Mouse (Mus musculus) heart, embryonic 15.5 days (tissue): ENCODE data around the gene Rps6kl1. TPM values are rescaled to one million over a fixed set of nuclear protein-coding genes. Genes with fewer than 3 reads are reported as not detected.
A peak's percentile ranks its signal among the peaks of the same experiment; 100 is the strongest.

Source experiments
- ATAC-seq: fragments of 200-750 bp; cut with Nextera tagmentation; replicated peaks from 2 replicates; pipeline ENCODE4 v1.8.0; 2017; ENCODE audit warnings: low read depth, moderate TSS enrichment; ENCODE audit not compliant: insufficient number of reproducible peaks, insufficient read depth, low FRiP score
- H3K27ac ChIP-seq: fragments of 300-500 bp; sonication (generic); 2 replicates; pipeline ENCODE4 v1.5.1; 2015; ENCODE audit warnings: mild to moderate bottlenecking, inconsistent platforms
- H3K27me3 ChIP-seq: fragments of 300-500 bp; sonication (generic); 2 replicates; pipeline ENCODE4 v1.6.1; 2015; ENCODE audit warnings: inconsistent platforms
- H3K36me3 ChIP-seq: fragments of 300-500 bp; sonication (generic); 2 replicates; pipeline ENCODE4 v1.6.1; 2015; ENCODE audit warnings: mild to moderate bottlenecking, inconsistent platforms
- H3K4me1 ChIP-seq: fragments of 300-500 bp; sonication (generic); replicated peaks from 2 replicates; pipeline ENCODE4 v1.6.1; 2015; ENCODE audit warnings: inconsistent platforms
- H3K4me2 ChIP-seq: fragments of 300-500 bp; sonication (generic); 2 replicates; pipeline ENCODE4 v1.6.1; 2015; ENCODE audit warnings: inconsistent platforms, mild to moderate bottlenecking, moderate library complexity
- H3K4me3 ChIP-seq: fragments of 300-500 bp; sonication (generic); 2 replicates; pipeline ENCODE4 v1.5.1; 2015; ENCODE audit warnings: mild to moderate bottlenecking, inconsistent platforms
- H3K9ac ChIP-seq: fragments of 300-500 bp; sonication (generic); 2 replicates; pipeline ENCODE4 v1.6.1; 2015; ENCODE audit warnings: mild to moderate bottlenecking, inconsistent platforms
- H3K9me3 ChIP-seq: fragments of 300-500 bp; sonication (generic); replicated peaks from 2 replicates; pipeline ENCODE4 v1.6.1; 2016; ENCODE audit warnings: inconsistent platforms
- WGBS: fragments of 180-500 bp; shearing (Covaris S2); methylation state at CpG from one replicate; pipeline ENCODE4 v1.1.7; 2015; ENCODE audit warnings: mixed read lengths; 5-methylcytosine and 5-hydroxymethylcytosine counted together
- polyA plus RNA-seq: library from polyadenylated mRNA; unstranded; fragments of >200 nt; fragmentation: Nextera tagmentation; extraction: Ambion mirVana; gene quantifications from 2 replicates; pipeline ENCODE4 v1.2.1, GENCODE M21; 2015

Rps6kl1 gene
- polyA plus RNA-seq, 1 experiment from 2014 or later, result 0.87 TPM

- no peak for ATAC-seq
- Histone ChIP-seq H3K27me3 (no peaks in the 10 kb centered on the region), H3K4me3 (no peak overlapping the region), H3K36me3 (peaks cover 29% of the 10 kb centered on the region), H3K9ac (no peak overlapping the region), H3K4me2 (no peak overlapping the region), H3K9me3 (no peaks in the 10 kb centered on the region), H3K4me1 (peaks cover 27% of the 10 kb centered on the region), H3K27ac (no peak overlapping the region)
- WGBS, result 71% methylated on average over 7 of the region's 7 CpGs
Observed at GRCm38 (mm10) chr12:85115678-85116077, 35.4 kb downstream of the Rps6kl1 start.

DNA sequence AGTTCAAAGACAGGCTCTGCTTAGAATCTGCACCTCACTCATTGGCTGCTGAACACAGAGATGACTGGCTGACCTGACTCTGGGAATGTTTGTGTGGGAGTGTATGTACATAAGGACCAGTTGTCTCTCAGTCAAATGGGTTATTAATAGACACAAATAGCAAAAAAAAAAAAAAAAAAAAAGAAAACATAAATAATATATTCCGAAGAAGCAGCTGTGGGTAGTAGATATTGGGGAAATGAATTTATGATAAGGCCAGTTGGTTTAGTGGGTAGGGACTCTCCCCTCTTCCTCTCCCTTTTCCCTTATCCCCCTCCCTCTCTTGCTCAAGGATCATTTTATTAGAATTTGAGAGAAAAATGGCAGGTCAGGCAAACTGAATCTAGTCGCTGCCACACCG, 37.1 kb downstream of the Rps6kl1 start:
- no peak for ATAC-seq
- Histone ChIP-seq H3K27me3 (no peaks in the 10 kb centered on the region), H3K36me3 (peaks cover 11% of the 10 kb centered on the region), H3K9me3 (no peaks in the 10 kb centered on the region), H3K4me1 (peaks cover 34% of the 10 kb centered on the region), H3K27ac (peak overlapping the region; percentile 25; the same call in 1 of the 2 replicates), H3K9ac (no peak overlapping the region), H3K4me3 (no peak overlapping the region), H3K4me2 (no peak overlapping the region)
- WGBS, result 83% methylated on average over 3 of the region's 3 CpGs

DNA sequence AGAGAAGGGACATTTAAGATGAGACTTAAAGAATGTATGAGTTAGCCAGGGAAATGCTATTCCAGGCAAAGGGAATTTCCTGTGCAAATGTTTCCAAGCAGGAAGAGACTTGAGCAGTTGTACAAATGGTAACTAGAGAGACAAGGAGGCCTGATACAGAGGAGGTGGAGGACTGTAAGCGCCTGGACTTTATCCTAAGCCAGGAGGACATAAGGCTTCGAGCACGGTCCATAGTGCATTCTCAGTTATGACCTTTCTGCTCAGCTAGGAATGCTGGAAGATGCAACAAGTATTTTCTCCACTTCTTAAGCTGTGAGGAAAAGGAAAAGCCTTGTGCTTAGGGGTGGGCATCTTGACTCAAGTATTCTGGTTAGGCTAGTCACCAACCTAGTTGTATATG, 37.7 kb downstream of the Rps6kl1 start:
- H3K36me3 ChIP-seq, result 0 out of 2 replicates have a peak, but pooled peaks cover 6% of the 10 kb centered on the region
- no peak for ATAC-seq
- no peak overlapping the region for H3K9ac ChIP-seq
- no peak overlapping the region for H3K4me3 ChIP-seq
- H3K27me3 ChIP-seq, result no peaks in the 10 kb centered on the region
- 80% methylated on average over 3 of the region's 3 CpGs for WGBS
- no peaks in the 10 kb centered on the region for H3K9me3 ChIP-seq
- peak overlapping the region; percentile 25 for H3K27ac ChIP-seq
- peaks cover 34% of the 10 kb centered on the region for H3K4me1 ChIP-seq
- peak overlapping the region; percentile 82; the same call in 1 of the 2 replicates for H3K4me2 ChIP-seq

DNA sequence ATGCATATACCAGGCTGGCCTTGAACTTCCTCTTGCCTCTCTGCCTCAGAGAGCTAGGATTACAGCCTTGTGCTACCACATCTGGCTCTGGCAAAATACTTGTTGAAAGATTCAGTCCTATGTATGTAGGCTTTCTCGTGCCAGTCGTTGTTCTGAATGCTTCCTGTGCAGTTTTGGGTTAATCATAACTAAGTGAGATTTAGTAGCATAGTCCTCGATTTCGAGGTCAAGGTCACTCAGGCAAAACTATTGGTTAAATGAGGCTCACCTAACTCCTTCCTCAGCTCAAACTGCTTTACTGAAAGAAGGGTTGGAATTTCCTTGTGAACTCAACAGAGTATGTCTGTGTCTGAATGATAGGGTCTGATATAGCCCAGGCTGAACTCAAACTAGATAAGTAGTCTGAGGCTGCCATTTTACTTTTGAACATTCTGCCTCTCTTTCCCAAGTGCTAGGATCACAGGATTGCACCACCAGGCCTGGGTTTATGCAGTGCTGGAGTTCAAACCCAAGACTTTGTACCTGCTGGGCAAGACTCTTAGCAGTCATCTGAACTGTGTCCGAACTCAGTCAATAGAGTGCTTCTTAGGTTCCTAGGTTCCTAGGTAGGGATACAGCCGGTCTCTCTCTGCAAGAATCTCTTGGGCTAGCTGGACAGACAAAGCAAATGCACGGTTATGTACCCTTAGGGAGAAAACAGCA, 38.4 kb downstream of the Rps6kl1 start:
- H3K36me3 ChIP-seq, result 0 out of 2 replicates have a peak, but pooled peaks cover 3% of the 10 kb centered on the region
- no peaks in the 10 kb centered on the region for H3K9me3 ChIP-seq
- 81% methylated on average over 7 of the region's 7 CpGs for WGBS
- H3K4me1 ChIP-seq, result peaks cover 34% of the 10 kb centered on the region
- no peak for ATAC-seq
- H3K27me3 ChIP-seq, result no peaks in the 10 kb centered on the region
- peak overlapping the region; percentile 96 for H3K4me3 ChIP-seq
- peak overlapping the region; percentile 82 for H3K4me2 ChIP-seq
- peak overlapping the region; percentile 25; the same call in 1 of the 2 replicates for H3K27ac ChIP-seq
- peak overlapping the region; percentile 6; the same call in 1 of the 2 replicates for H3K9ac ChIP-seq

DNA sequence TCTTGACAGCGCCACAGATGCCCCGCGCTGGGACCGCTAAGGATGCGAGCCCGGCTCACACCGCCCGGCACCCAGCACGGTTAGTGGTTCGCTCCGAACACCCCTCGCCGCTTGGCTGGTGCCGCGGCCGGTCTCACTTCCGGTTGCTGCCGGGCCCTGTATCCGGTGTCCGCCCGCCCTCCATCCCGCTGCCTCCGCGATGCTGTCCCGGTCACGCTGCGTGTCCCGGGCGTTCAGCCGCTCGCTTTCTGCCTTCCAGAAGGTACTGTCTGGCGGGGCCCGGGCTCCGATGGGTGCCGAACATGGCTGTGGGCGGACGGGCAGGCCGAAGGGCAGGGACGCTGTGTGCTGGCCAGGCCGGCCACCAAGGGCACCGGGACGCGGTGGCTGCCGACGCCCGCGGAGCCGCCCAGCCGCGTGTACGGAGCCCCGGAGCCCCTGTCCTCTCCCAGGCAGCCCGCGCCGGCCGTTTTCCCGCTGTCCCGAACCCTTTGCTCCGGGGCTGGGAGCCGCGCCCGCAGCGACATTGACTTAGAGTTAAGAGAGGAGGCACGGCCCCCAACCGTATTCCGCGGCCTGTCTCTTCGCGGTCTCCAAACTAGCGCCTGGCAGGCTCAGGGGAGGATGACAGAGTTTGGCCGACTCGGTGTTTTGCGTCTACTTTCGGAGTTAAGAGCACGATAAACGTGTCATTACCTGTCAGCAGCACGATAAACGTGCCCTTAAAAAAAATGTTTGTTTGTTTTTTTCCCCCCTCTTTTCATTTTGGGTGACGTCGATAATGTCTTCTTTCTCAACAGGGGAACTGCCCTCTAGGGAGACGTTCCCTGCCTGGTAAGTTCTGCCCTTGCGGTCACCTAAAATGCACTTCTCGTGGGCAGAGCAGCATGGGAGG, 40.1 kb downstream of the Rps6kl1 start, which contains the start of the genes Prox2 and Dlst:
Gene Prox2, minus strand, starts transcription at position 62 of the 895 bp plus-strand sequence.
Gene Dlst, plus strand, starts transcription at position 136 of the 895 bp plus-strand sequence.
- Histone ChIP-seq H3K4me3 (peak within 1 kb of the TSS; percentile 96), H3K27me3 (no peaks in the 10 kb centered on the region), H3K9ac (peak within 1 kb of the TSS; percentile 99), H3K4me2 (peak within 1 kb of the TSS; percentile 82), H3K36me3 (0 out of 2 replicates have a peak, but pooled peaks cover 3% of the 10 kb centered on the region), H3K9me3 (no peaks in the 10 kb centered on the region), H3K4me1 (peaks cover 42% of the 10 kb centered on the region), H3K27ac (peak within 1 kb of the TSS; percentile 95)
- under 1% methylated on average over 82 of the region's 83 CpGs for WGBS
- peak; percentile 92 for ATAC-seq

DNA sequence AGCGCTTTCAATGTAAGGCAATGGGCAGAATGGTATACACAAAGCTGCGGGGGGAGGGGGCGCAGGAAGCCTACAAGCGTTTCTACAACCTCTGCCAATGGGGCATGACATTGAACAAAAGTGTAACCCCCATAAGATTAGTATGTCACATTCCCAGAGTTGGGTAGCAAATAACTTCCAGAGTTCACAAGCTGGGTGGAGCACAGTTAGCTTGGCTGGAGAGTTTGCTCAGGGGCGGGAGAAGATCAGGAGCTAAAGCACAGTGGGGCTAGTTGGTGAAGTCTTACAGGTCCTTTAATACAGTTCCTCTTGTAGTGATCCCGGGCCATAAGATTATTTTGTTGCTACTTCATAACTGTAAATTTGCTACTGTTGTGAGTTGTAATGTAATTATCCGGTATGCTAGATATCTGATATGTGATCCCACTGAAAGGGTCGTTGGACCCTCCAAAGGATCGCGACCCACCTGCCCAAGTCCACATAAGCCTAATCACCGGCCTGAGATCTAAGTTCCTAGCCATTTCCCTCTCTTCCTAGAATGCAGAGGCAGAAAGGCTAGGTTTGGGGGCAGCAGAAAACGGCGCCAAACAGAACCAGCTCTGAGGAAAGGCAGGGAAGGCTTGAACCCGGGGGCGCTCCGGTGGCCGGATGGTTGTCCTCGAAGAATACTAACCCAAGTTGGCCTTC, 40.9 kb downstream of the Rps6kl1 start:
- ATAC-seq, result no peak
- WGBS, result 14% methylated on average over 18 of the region's 18 CpGs

GRCm38 (mm10) chr12:85109426-85109825, 41.6 kb downstream of the Rps6kl1 start:
- Histone ChIP-seq H3K9ac (no peak overlapping the region), H3K4me3 (no peak overlapping the region), H3K27ac (no peak overlapping the region; the same call in 1 of the 2 replicates), H3K4me2 (no peak overlapping the region; the same call in 1 of the 2 replicates), H3K36me3 (no peaks in the 10 kb centered on the region), H3K4me1 (peaks cover 42% of the 10 kb centered on the region), H3K27me3 (no peaks in the 10 kb centered on the region), H3K9me3 (no peaks in the 10 kb centered on the region)
- 68% methylated on average over 4 of the region's 4 CpGs for WGBS
- ATAC-seq, result no peak

More for the DNA sequence above, 40.9 kb downstream of the Rps6kl1 start:
- Histone ChIP-seq H3K4me2 (peak overlapping the region; percentile 82), H3K9ac (peak overlapping the region; percentile 99), H3K27me3 (no peaks in the 10 kb centered on the region), H3K9me3 (no peaks in the 10 kb centered on the region), H3K36me3 (no peaks in the 10 kb centered on the region), H3K4me3 (peak overlapping the region; percentile 96), H3K4me1 (peaks cover 42% of the 10 kb centered on the region), H3K27ac (peak overlapping the region; percentile 95)

GRCm38 (mm10) chr12:85108643-85109042, 42.4 kb downstream of the Rps6kl1 start:
- H3K4me1 ChIP-seq, result peaks cover 38% of the 10 kb centered on the region
- H3K4me3 ChIP-seq, result no peak overlapping the region
- no peak overlapping the region for H3K27ac ChIP-seq
- 67% methylated on average over 3 of the region's 3 CpGs for WGBS
- no peaks in the 10 kb centered on the region for H3K9me3 ChIP-seq
- no peak for ATAC-seq
- H3K9ac ChIP-seq, result no peak overlapping the region
- no peaks in the 10 kb centered on the region for H3K27me3 ChIP-seq
- no peak overlapping the region for H3K4me2 ChIP-seq
- H3K36me3 ChIP-seq, result no peaks in the 10 kb centered on the region

GRCm38 (mm10) chr12:85106292-85106691, 44.8 kb downstream of the Rps6kl1 start:
- H3K4me2 ChIP-seq, result peak overlapping the region; percentile 48
- WGBS, result 6% methylated on average over 8 of the region's 8 CpGs
- 0 out of 2 replicates have a peak overlapping the region, but pooled peaks have one; percentile 7 for H3K4me3 ChIP-seq
- no peak overlapping the region for H3K9ac ChIP-seq
- H3K9me3 ChIP-seq, result no peaks in the 10 kb centered on the region
- H3K36me3 ChIP-seq, result no peaks in the 10 kb centered on the region
- no peaks in the 10 kb centered on the region for H3K27me3 ChIP-seq
- H3K4me1 ChIP-seq, result peaks cover 16% of the 10 kb centered on the region
- no peak overlapping the region for H3K27ac ChIP-seq
- no peak for ATAC-seq

DNA sequence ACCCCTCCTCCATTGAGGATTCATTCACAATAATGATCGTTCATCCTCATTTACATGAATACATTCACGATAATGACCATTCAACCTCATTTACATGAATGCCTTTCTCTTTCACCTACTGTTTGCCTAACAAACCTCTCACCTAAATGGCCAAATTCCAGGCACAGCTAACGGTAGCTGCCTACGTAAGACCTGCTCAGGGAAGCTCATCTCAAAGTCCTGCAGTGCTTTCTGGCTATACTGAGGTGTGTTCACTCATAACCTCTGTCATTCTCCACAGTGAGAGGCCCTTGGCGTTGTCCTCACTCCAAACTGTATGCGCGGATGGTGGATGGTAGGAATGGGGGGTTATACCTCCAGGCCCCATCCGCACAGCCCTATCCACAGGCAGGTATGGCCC, 46.3 kb downstream of the Rps6kl1 start:
- peaks cover 12% of the 10 kb centered on the region for H3K4me1 ChIP-seq
- no peak overlapping the region for H3K27ac ChIP-seq
- H3K9me3 ChIP-seq, result no peaks in the 10 kb centered on the region
- H3K9ac ChIP-seq, result no peak overlapping the region
- WGBS, result 85% methylated on average over 8 of the region's 8 CpGs
- H3K4me2 ChIP-seq, result no peak overlapping the region
- no peak for ATAC-seq
- no peaks in the 10 kb centered on the region for H3K36me3 ChIP-seq
- no peak overlapping the region for H3K4me3 ChIP-seq
- H3K27me3 ChIP-seq, result no peaks in the 10 kb centered on the region

GRCm38 (mm10) chr12:85103096-85103495, 48.0 kb downstream of the Rps6kl1 start:
- 79% methylated on average over 8 of the region's 8 CpGs for WGBS
- ATAC-seq, result no peak

More at GRCm38 (mm10) chr12:85103096-85103495, 48.0 kb downstream of the Rps6kl1 start:
- H3K9me3 ChIP-seq, result no peaks in the 10 kb centered on the region
- no peak overlapping the region for H3K4me2 ChIP-seq
- H3K36me3 ChIP-seq, result no peaks in the 10 kb centered on the region
- no peak overlapping the region for H3K9ac ChIP-seq
- H3K27ac ChIP-seq, result no peak overlapping the region
- peaks cover 9% of the 10 kb centered on the region; the same call in 1 of the 2 replicates for H3K4me1 ChIP-seq
- H3K27me3 ChIP-seq, result no peaks in the 10 kb centered on the region
- no peak overlapping the region for H3K4me3 ChIP-seq
